Mouse (Mus musculus) stomach, postnatal 0 days (tissue): ENCODE results near the gene Acads.

Source experiments
- CTCF ChIP-seq: IDR thresholded peaks from 2 replicates; pipeline ENCODE4 v1.5.1; 2016; ENCODE audit warnings: antibody characterized with exemption, low read depth, mild to moderate bottlenecking, moderate library complexity
- EP300 ChIP-seq: optimal IDR thresholded peaks from 2 replicates; pipeline ENCODE3; 2016; ENCODE audit warnings: antibody characterized with exemption

GRCm38 (mm10) chr5:115118961-115119570 lies at the start of gene Acads:
- TF ChIP-seq EP300 = no peak
- no peak for TF ChIP-seq CTCF
